Mouse (Mus musculus) lung, postnatal 0 days (tissue): ENCODE measurements at regions not wholly inside any gene's neighbourhood (a gene's known extent, or its start where the extent isn't known, plus 50 kb on each side); places are given as distances from the start of the nearest gene placed in this dataset.

Experiments used
- ATAC-seq: fragments of 200-750 bp; cut with Nextera tagmentation; 2 replicates; pipeline ENCODE4 v1.8.0; 2017; ENCODE audit warnings: moderate library complexity
- DNase-seq: peaks from one replicate; pipeline ENCODE4 v3.0.0-alpha.2; 2016; ENCODE audit warnings: low spot score
- H3K27ac ChIP-seq: fragments of 300-500 bp; sonication (generic); 2 replicates; pipeline ENCODE4 v1.5.1; 2014; ENCODE audit warnings: antibody characterized with exemption, mild to moderate bottlenecking, low read length, mixed read lengths
- H3K27me3 ChIP-seq: fragments of 300-500 bp; sonication (generic); replicated peaks from 2 replicates; pipeline ENCODE4 v1.6.1; 2014; ENCODE audit warnings: low read length, mixed read lengths; ENCODE audit not compliant: insufficient read depth
- H3K36me3 ChIP-seq: fragments of 300-500 bp; sonication (generic); 2 replicates; pipeline ENCODE4 v1.6.1; 2014; ENCODE audit warnings: low read length, mixed read lengths; ENCODE audit not compliant: insufficient read depth
- H3K4me1 ChIP-seq: fragments of 300-500 bp; sonication (generic); 2 replicates; pipeline ENCODE4 v1.6.1; 2014; ENCODE audit warnings: antibody characterized with exemption, low read depth, low read length, mixed read lengths; ENCODE audit not compliant: insufficient read depth
- H3K4me2 ChIP-seq: fragments of 300-500 bp; sonication (generic); replicated peaks from 2 replicates; pipeline ENCODE4 v1.6.1; 2014; ENCODE audit warnings: low read depth, mild to moderate bottlenecking, low read length, moderate library complexity, mixed read lengths
- H3K4me3 ChIP-seq: fragments of 300-500 bp; sonication (generic); 2 replicates; pipeline ENCODE4 v1.5.1; 2014; ENCODE audit warnings: low read depth, low read length
- H3K9ac ChIP-seq: fragments of 300-500 bp; sonication (generic); replicated peaks from 2 replicates; pipeline ENCODE4 v1.6.1; 2014; ENCODE audit warnings: low read depth, mild to moderate bottlenecking
- H3K9me3 ChIP-seq: fragments of 300-500 bp; sonication (generic); 2 replicates; pipeline ENCODE4 v1.6.1; 2016; ENCODE audit warnings: low read length, mixed read lengths
- CTCF ChIP-seq: IDR thresholded peaks from 2 replicates; pipeline ENCODE4 v1.5.1; 2016; ENCODE audit warnings: antibody characterized with exemption, mild to moderate bottlenecking
- EP300 ChIP-seq: IDR thresholded peaks from 2 replicates; pipeline ENCODE4 v1.6.1; 2016; ENCODE audit warnings: antibody characterized with exemption, mild to moderate bottlenecking, control low read depth
- WGBS: fragments of 180-500 bp; shearing (Covaris S2); extraction: QIAGEN DNeasy Blood & Tissue Kit; methylation state at CpG from one replicate; pipeline ENCODE4 v1.1.7; 2014; 5-methylcytosine and 5-hydroxymethylcytosine counted together

DNA sequence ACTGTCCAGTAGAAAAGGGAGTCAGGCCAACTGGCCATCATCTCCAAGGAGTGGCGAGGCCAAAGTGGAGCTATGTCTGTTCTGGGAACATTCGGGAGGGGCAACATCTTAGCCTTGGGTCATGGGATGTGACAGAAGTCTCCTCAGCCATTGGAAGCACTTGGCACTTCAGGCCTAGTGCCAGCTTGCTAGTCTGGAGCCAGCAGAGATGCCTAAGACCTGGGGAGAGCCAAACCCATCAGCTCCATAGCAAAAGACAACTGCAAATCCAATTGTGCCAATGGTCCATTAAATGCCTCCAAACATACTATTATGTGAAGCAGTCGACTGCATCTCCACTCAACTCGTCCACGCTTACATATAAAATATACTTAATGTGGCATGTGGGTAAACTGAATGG, 136.9 kb downstream of the Tle3 start:
- Histone ChIP-seq H3K9me3 (no peaks in the 10 kb centered on the region), H3K4me3 (no peak overlapping the region), H3K9ac (no peak overlapping the region), H3K36me3 (no peaks in the 10 kb centered on the region), H3K4me2 (no peak overlapping the region), H3K4me1 (no peaks in the 10 kb centered on the region), H3K27me3 (peaks cover 24% of the 10 kb centered on the region), H3K27ac (no peak overlapping the region)
- ATAC-seq (no peak), DNase-seq (no peak)
- WGBS, result 62% methylated on average over 5 of the region's 5 CpGs
- TF ChIP-seq CTCF (no peak), EP300 (no peak)

GRCm38 (mm10) chr9:61500851-61501250, 128.7 kb downstream of the Tle3 start:
- Histone ChIP-seq H3K9me3 (no peaks in the 10 kb centered on the region), H3K4me1 (no peaks in the 10 kb centered on the region), H3K9ac (no peak overlapping the region), H3K4me2 (no peak overlapping the region), H3K27me3 (no peaks in the 10 kb centered on the region), H3K36me3 (no peaks in the 10 kb centered on the region), H3K27ac (no peak overlapping the region), H3K4me3 (no peak overlapping the region)
- no peak for DNase-seq
- ATAC-seq, result no peak
- no peak for TF ChIP-seq EP300
- no peak for TF ChIP-seq CTCF
- WGBS, result 55% methylated on average over 9 of the region's 9 CpGs

DNA sequence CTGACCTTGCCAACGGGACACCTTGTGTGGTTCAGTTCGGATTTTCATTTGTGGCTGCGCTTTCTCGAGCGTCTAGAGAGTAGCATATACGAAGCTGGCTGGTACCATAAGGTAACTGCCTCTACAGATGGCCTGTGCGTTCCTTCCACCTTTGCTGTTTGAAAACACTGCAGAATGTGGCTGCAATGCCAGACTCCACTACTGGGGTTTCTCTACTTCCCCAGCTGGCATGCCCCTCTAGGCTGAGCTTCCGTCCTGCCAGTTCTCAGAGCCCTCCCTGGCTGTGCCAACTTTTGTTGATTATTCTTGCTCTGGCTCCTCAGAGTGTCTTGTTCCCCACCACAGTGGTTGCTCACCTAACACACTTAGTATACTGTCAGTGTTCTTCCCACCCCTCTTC, 120.7 kb downstream of the Tle3 start:
- no peak overlapping the region for H3K4me3 ChIP-seq
- H3K9me3 ChIP-seq, result no peaks in the 10 kb centered on the region
- no peaks in the 10 kb centered on the region for H3K36me3 ChIP-seq
- H3K4me1 ChIP-seq, result no peaks in the 10 kb centered on the region
- WGBS, result 71% methylated on average over 8 of the region's 8 CpGs
- TF ChIP-seq CTCF, result no peak
- no peak for TF ChIP-seq EP300
- H3K9ac ChIP-seq, result no peak overlapping the region
- DNase-seq (no peak), ATAC-seq (no peak)
- H3K4me2 ChIP-seq, result no peak overlapping the region
- H3K27ac ChIP-seq, result no peak overlapping the region
- H3K27me3 ChIP-seq, result no peaks in the 10 kb centered on the region

DNA sequence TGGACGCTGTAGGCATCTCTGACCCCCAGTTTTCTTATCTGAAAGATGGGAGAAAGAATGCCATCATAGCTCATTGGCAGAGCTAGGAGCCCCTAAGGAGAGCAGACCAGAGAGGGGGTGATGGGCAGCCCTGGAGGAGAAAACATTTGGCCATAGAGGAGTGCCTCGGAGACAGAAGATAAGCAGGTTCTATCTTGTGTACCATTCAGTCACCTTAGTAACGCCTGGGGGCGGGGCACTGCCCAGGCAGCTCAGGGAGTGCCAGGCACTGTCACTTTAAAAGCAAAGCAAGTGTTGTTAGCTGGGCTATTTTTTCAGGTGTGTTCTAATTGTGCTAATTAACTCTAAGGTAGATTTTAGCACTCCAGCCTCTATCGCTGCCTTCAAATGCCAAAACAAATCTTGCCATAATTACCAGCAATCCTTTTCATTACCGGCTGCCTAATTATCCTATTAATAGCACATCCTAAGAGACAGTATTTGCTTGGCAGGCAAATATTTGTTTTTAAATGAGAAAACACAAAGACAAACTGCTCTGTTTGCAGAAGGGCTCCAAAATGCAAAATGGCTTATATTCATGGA, 119.1 kb downstream of the Tle3 start:
- H3K9me3 ChIP-seq, result no peaks in the 10 kb centered on the region
- H3K4me1 ChIP-seq, result no peaks in the 10 kb centered on the region
- H3K9ac ChIP-seq, result no peak overlapping the region
- no peak overlapping the region for H3K27ac ChIP-seq
- 28% methylated on average over 6 of the region's 6 CpGs for WGBS
- ATAC-seq, result no peak
- TF ChIP-seq CTCF, result no peak
- TF ChIP-seq EP300, result no peak
- H3K36me3 ChIP-seq, result no peaks in the 10 kb centered on the region
- H3K27me3 ChIP-seq, result no peaks in the 10 kb centered on the region
- H3K4me2 ChIP-seq, result no peak overlapping the region
- DNase-seq, result no peak
- H3K4me3 ChIP-seq, result no peak overlapping the region

- ATAC-seq (no peak), DNase-seq (no peak)
- no peak overlapping the region for H3K4me3 ChIP-seq
- H3K27me3 ChIP-seq, result no peaks in the 10 kb centered on the region
- H3K36me3 ChIP-seq, result no peaks in the 10 kb centered on the region
- TF ChIP-seq EP300, result no peak
- no peak for TF ChIP-seq CTCF
- no peak overlapping the region for H3K9ac ChIP-seq
- H3K4me2 ChIP-seq, result no peak overlapping the region
- 61% methylated on average over 6 of the region's 6 CpGs for WGBS
- H3K4me1 ChIP-seq, result no peaks in the 10 kb centered on the region
- H3K27ac ChIP-seq, result no peak overlapping the region
- H3K9me3 ChIP-seq, result no peaks in the 10 kb centered on the region
Observed at GRCm38 (mm10) chr9:61489983-61490382, 117.8 kb downstream of the Tle3 start.

GRCm38 (mm10) chr9:61489147-61489546, 117.0 kb downstream of the Tle3 start:
- no peaks in the 10 kb centered on the region for H3K9me3 ChIP-seq
- ATAC-seq, result no peak
- H3K4me2 ChIP-seq, result no peak overlapping the region
- no peak overlapping the region for H3K4me3 ChIP-seq
- no peaks in the 10 kb centered on the region for H3K27me3 ChIP-seq
- TF ChIP-seq EP300, result no peak
- TF ChIP-seq CTCF, result no peak
- H3K9ac ChIP-seq, result no peak overlapping the region
- H3K27ac ChIP-seq, result no peak overlapping the region
- H3K4me1 ChIP-seq, result no peaks in the 10 kb centered on the region
- DNase-seq, result no peak
- no peaks in the 10 kb centered on the region for H3K36me3 ChIP-seq
- WGBS, result 38% methylated on average over 9 of the region's 9 CpGs

- TF ChIP-seq CTCF, result no peak
- TF ChIP-seq EP300, result no peak
- no peak overlapping the region for H3K9ac ChIP-seq
- H3K4me2 ChIP-seq, result no peak overlapping the region
- H3K9me3 ChIP-seq, result no peaks in the 10 kb centered on the region
- H3K4me1 ChIP-seq, result no peaks in the 10 kb centered on the region
- no peak overlapping the region for H3K4me3 ChIP-seq
- no peaks in the 10 kb centered on the region for H3K27me3 ChIP-seq
- DNase-seq (no peak), ATAC-seq (no peak)
- no peak overlapping the region for H3K27ac ChIP-seq
- 89% methylated on average over 12 of the region's 12 CpGs for WGBS
- no peaks in the 10 kb centered on the region for H3K36me3 ChIP-seq
Observed at GRCm38 (mm10) chr9:61487824-61488223, 115.7 kb downstream of the Tle3 start.
